Mouse (Mus musculus) hindbrain, embryonic 15.5 days (tissue): ENCODE measurements around the gene Alkbh3. TPM values are rescaled to one million over a fixed set of nuclear protein-coding genes. Genes with fewer than 3 reads are reported as not detected.
A peak's percentile ranks its signal among the peaks of the same experiment; 100 is the strongest.

Source experiments
- ATAC-seq: fragments of 200-750 bp; cut with Nextera tagmentation; 2 replicates; pipeline ENCODE4 v1.8.0; 2017; ENCODE audit warnings: low read depth, moderate number of reproducible peaks, moderate TSS enrichment; ENCODE audit not compliant: low FRiP score
- H3K27ac ChIP-seq: fragments of 300-500 bp; sonication (generic); replicated peaks from 2 replicates; pipeline ENCODE4 v1.5.1; 2015; ENCODE audit warnings: mild to moderate bottlenecking, inconsistent platforms
- H3K27me3 ChIP-seq: fragments of 300-500 bp; sonication (generic); 2 replicates; pipeline ENCODE4 v1.6.1; 2015; ENCODE audit warnings: control low read depth, inconsistent platforms
- H3K36me3 ChIP-seq: fragments of 300-500 bp; sonication (generic); 2 replicates; pipeline ENCODE4 v1.6.1; 2015; ENCODE audit warnings: control low read depth, inconsistent platforms
- H3K4me1 ChIP-seq: fragments of 300-500 bp; sonication (generic); replicated peaks from 2 replicates; pipeline ENCODE4 v1.6.1; 2015; ENCODE audit warnings: control low read depth, inconsistent platforms
- H3K4me2 ChIP-seq: fragments of 300-500 bp; sonication (generic); 2 replicates; pipeline ENCODE4 v1.6.1; 2015; ENCODE audit warnings: moderate library complexity, mild to moderate bottlenecking, inconsistent platforms
- H3K4me3 ChIP-seq: fragments of 300-500 bp; sonication (generic); 2 replicates; pipeline ENCODE4 v1.5.1; 2015; ENCODE audit warnings: mild to moderate bottlenecking, inconsistent platforms
- H3K9ac ChIP-seq: fragments of 300-500 bp; sonication (generic); 2 replicates; pipeline ENCODE4 v1.6.1; 2015; ENCODE audit warnings: inconsistent platforms
- H3K9me3 ChIP-seq: fragments of 300-500 bp; sonication (generic); 2 replicates; pipeline ENCODE4 v1.6.1; 2016; ENCODE audit warnings: control low read depth, inconsistent platforms
- WGBS: fragments of 180-500 bp; shearing (Covaris S2); methylation state at CpG from one replicate; pipeline ENCODE4 v1.1.7; 2015; 5-methylcytosine and 5-hydroxymethylcytosine counted together
- polyA plus RNA-seq: library from polyadenylated mRNA; unstranded; fragments of >200 nt; fragmentation: Nextera tagmentation; extraction: Ambion mirVana; gene quantifications from 2 replicates; pipeline ENCODE4 v1.2.1, GENCODE M21; 2015

The Alkbh3 gene
- polyA plus RNA-seq, 1 experiment from 2014 or later: 46.0 TPM

GRCm38 (mm10) chr2:93988440-93988839 lies 22.2 kb downstream of the Alkbh3 start:
- peaks cover 35% of the 10 kb centered on the region for H3K36me3 ChIP-seq
- H3K4me2 ChIP-seq: no peak overlapping the region
- peaks cover 20% of the 10 kb centered on the region for H3K4me1 ChIP-seq
- H3K4me3 ChIP-seq: no peak overlapping the region
- no peaks in the 10 kb centered on the region for H3K9me3 ChIP-seq
- H3K27me3 ChIP-seq: no peaks in the 10 kb centered on the region
- H3K9ac ChIP-seq: no peak overlapping the region
- no peak overlapping the region for H3K27ac ChIP-seq
- ATAC-seq: no peak
- 95% methylated on average over 2 of the region's 2 CpGs for WGBS

- 88% methylated on average over 4 of the region's 4 CpGs for WGBS
- peaks cover 3% of the 10 kb centered on the region; the same call in 1 of the 2 replicates for H3K4me1 ChIP-seq
- peaks cover 41% of the 10 kb centered on the region for H3K36me3 ChIP-seq
- no peak overlapping the region for H3K27ac ChIP-seq
- no peak overlapping the region for H3K4me3 ChIP-seq
- no peak for ATAC-seq
- no peaks in the 10 kb centered on the region for H3K9me3 ChIP-seq
- H3K4me2 ChIP-seq: no peak overlapping the region
- no peaks in the 10 kb centered on the region for H3K27me3 ChIP-seq
- no peak overlapping the region for H3K9ac ChIP-seq
Measured at GRCm38 (mm10) chr2:93982457-93983235, 28.0 kb downstream of the Alkbh3 start.

GRCm38 (mm10) chr2:93979249-93980120 lies 31.1 kb downstream of the Alkbh3 start:
- no peak overlapping the region for H3K9ac ChIP-seq
- peaks cover 30% of the 10 kb centered on the region for H3K4me1 ChIP-seq
- 86% methylated on average over 7 of the region's 7 CpGs for WGBS
- H3K4me3 ChIP-seq: no peak overlapping the region
- no peak overlapping the region for H3K4me2 ChIP-seq
- H3K9me3 ChIP-seq: no peaks in the 10 kb centered on the region
- ATAC-seq: no peak
- peaks cover 32% of the 10 kb centered on the region for H3K36me3 ChIP-seq
- H3K27me3 ChIP-seq: no peaks in the 10 kb centered on the region
- no peak overlapping the region for H3K27ac ChIP-seq

- peaks cover 30% of the 10 kb centered on the region for H3K4me1 ChIP-seq
- H3K9ac ChIP-seq: peak overlapping the region; percentile 50
- H3K4me2 ChIP-seq: peak overlapping the region; percentile 78
- H3K4me3 ChIP-seq: peak overlapping the region; percentile 35
- no peaks in the 10 kb centered on the region for H3K9me3 ChIP-seq
- H3K36me3 ChIP-seq: peaks cover 22% of the 10 kb centered on the region
- ATAC-seq: peak; percentile 84
- H3K27me3 ChIP-seq: no peaks in the 10 kb centered on the region
- H3K27ac ChIP-seq: peak overlapping the region; percentile 72
- 2% methylated on average over 36 of the region's 37 CpGs for WGBS
Measured at GRCm38 (mm10) chr2:93976436-93977252, 34.0 kb downstream of the Alkbh3 start.

- peaks cover 16% of the 10 kb centered on the region for H3K36me3 ChIP-seq
- H3K27ac ChIP-seq: peak overlapping the region; percentile 72
- peak; percentile 16 for ATAC-seq
- H3K9ac ChIP-seq: peak overlapping the region; percentile 50
- WGBS: 18% methylated on average over 21 of the region's 21 CpGs
- no peaks in the 10 kb centered on the region for H3K9me3 ChIP-seq
- no peaks in the 10 kb centered on the region for H3K27me3 ChIP-seq
- H3K4me2 ChIP-seq: peak overlapping the region; percentile 78
- H3K4me1 ChIP-seq: peaks cover 30% of the 10 kb centered on the region
- peak overlapping the region; percentile 35 for H3K4me3 ChIP-seq
Measured at GRCm38 (mm10) chr2:93975526-93976435, 34.8 kb downstream of the Alkbh3 start.

- Histone ChIP-seq H3K4me2 (no peak overlapping the region), H3K27me3 (no peaks in the 10 kb centered on the region), H3K9ac (no peak overlapping the region), H3K4me3 (no peak overlapping the region), H3K27ac (no peak overlapping the region), H3K9me3 (no peaks in the 10 kb centered on the region), H3K36me3 (peaks cover 9% of the 10 kb centered on the region), H3K4me1 (peaks cover 30% of the 10 kb centered on the region)
- WGBS: 37% methylated on average over 7 of the region's 7 CpGs
- ATAC-seq: no peak
Measured at GRCm38 (mm10) chr2:93975041-93975440, 35.6 kb downstream of the Alkbh3 start.

- 67% methylated on average over 3 of the region's 3 CpGs for WGBS
- Histone ChIP-seq H3K36me3 (no peaks in the 10 kb centered on the region), H3K4me2 (no peak overlapping the region), H3K27ac (no peak overlapping the region), H3K4me1 (peaks cover 17% of the 10 kb centered on the region), H3K9ac (no peak overlapping the region), H3K9me3 (no peaks in the 10 kb centered on the region), H3K27me3 (no peaks in the 10 kb centered on the region), H3K4me3 (no peak overlapping the region)
- ATAC-seq: no peak
Measured at GRCm38 (mm10) chr2:93971647-93972046, 39.0 kb downstream of the Alkbh3 start.

GRCm38 (mm10) chr2:93964494-93965160 lies 46.0 kb downstream of the Alkbh3 start:
- Histone ChIP-seq H3K27me3 (no peaks in the 10 kb centered on the region), H3K4me1 (peaks cover 5% of the 10 kb centered on the region), H3K27ac (no peak overlapping the region), H3K9me3 (no peaks in the 10 kb centered on the region), H3K4me3 (no peak overlapping the region), H3K9ac (no peak overlapping the region), H3K4me2 (no peak overlapping the region), H3K36me3 (no peaks in the 10 kb centered on the region)
- WGBS: 36% methylated on average over 7 of the region's 7 CpGs
- no peak; the same call in 1 of the 2 replicates for ATAC-seq

GRCm38 (mm10) chr2:93963802-93964201 lies 46.8 kb downstream of the Alkbh3 start:
- no peak overlapping the region for H3K4me2 ChIP-seq
- no peaks in the 10 kb centered on the region for H3K36me3 ChIP-seq
- no peak for ATAC-seq
- peaks cover 5% of the 10 kb centered on the region for H3K4me1 ChIP-seq
- no peak overlapping the region for H3K9ac ChIP-seq
- WGBS: 75% methylated on average over 1 of the region's 1 CpGs
- H3K27me3 ChIP-seq: no peaks in the 10 kb centered on the region
- no peaks in the 10 kb centered on the region for H3K9me3 ChIP-seq
- no peak overlapping the region for H3K27ac ChIP-seq
- no peak overlapping the region for H3K4me3 ChIP-seq

GRCm38 (mm10) chr2:93961716-93962115 lies 48.9 kb downstream of the Alkbh3 start:
- Histone ChIP-seq H3K27me3 (peaks cover 6% of the 10 kb centered on the region; the same call in 1 of the 2 replicates), H3K4me2 (no peak overlapping the region), H3K9ac (no peak overlapping the region), H3K9me3 (no peaks in the 10 kb centered on the region), H3K4me3 (no peak overlapping the region), H3K36me3 (no peaks in the 10 kb centered on the region), H3K4me1 (peaks cover 19% of the 10 kb centered on the region), H3K27ac (no peak overlapping the region)
- ATAC-seq: no peak
- WGBS: 74% methylated on average over 8 of the region's 8 CpGs
